ENCODE assay signal across 7 mouse cellular contexts in genomic region chr5:142627398-142627797, GRCm38 (mm10). TPM values are rescaled to one million over a fixed set of nuclear protein-coding genes. Genes with fewer than 3 reads are reported as not detected.
DNase-seq lines count a peak whose midpoint lies in the region; ATAC-seq and TF ChIP-seq lines count a peak whose summit lies in the region.

Gene Wipi2, plus strand, starts transcription at chr5:142627698.

- peak within 1 kb of the TSS; percentile 97 for H3K4me3 ChIP-seq in forebrain, embryonic 11.5 days (ENCODE audit: low read depth, low read length)
- peak within 1 kb of the TSS; percentile 84 for H3K4me3 ChIP-seq in liver, embryonic 11.5 days (ENCODE audit: low read depth, low read length)
- H3K4me3 ChIP-seq in stomach, postnatal 0 days (ENCODE audit: low read depth, low read length), result peak within 1 kb of the TSS; percentile 91

- H3K4me2 ChIP-seq in forebrain, embryonic 11.5 days (ENCODE audit: low read depth, low read length, severe bottlenecking), result peak within 1 kb of the TSS; percentile 65
- H3K4me2 ChIP-seq in liver, embryonic 11.5 days, result peak within 1 kb of the TSS; percentile 90
- peak within 1 kb of the TSS; percentile 74 for H3K4me2 ChIP-seq in stomach, postnatal 0 days (replicated peaks; ENCODE audit: low read depth)

- H3K27me3 ChIP-seq in forebrain, embryonic 11.5 days (ENCODE audit: control insufficient read depth, insufficient read depth, low read length), result no peaks in the 10 kb centered on the region
- no peaks in the 10 kb centered on the region for H3K27me3 ChIP-seq in liver, embryonic 11.5 days (replicated peaks; ENCODE audit: control insufficient read depth, insufficient read depth, low read length)
- H3K27me3 ChIP-seq in stomach, postnatal 0 days (ENCODE audit: control insufficient read depth, insufficient read depth, low read length), result no peaks in the 10 kb centered on the region

- H3K9ac ChIP-seq in forebrain, embryonic 11.5 days (ENCODE audit: low read length), result peak within 1 kb of the TSS; percentile 70
- peak within 1 kb of the TSS; percentile 92 for H3K9ac ChIP-seq in liver, embryonic 11.5 days (ENCODE audit: low read depth, low read length)
- H3K9ac ChIP-seq in stomach, postnatal 0 days (ENCODE audit: low read length), result no peak within 1 kb of the TSS; the same call in 1 of the 2 replicates

- no peaks in the 10 kb centered on the region for H3K9me3 ChIP-seq in forebrain, embryonic 11.5 days (ENCODE audit: control insufficient read depth, low read length)
- H3K9me3 ChIP-seq in liver, embryonic 11.5 days (ENCODE audit: control insufficient read depth, low read length), result no peaks in the 10 kb centered on the region
- H3K9me3 ChIP-seq in stomach, postnatal 0 days (ENCODE audit: control insufficient read depth, low read length), result no peaks in the 10 kb centered on the region

- no peak for TF ChIP-seq CTCF in stomach, postnatal 0 days (IDR thresholded peaks at IDR 0.05; ENCODE audit: low read depth)

- 89% methylated on average over 2 of the region's 2 CpGs for WGBS in forebrain, embryonic 11.5 days
- WGBS in liver, embryonic 11.5 days, result 86% methylated on average over 2 of the region's 2 CpGs
- WGBS in stomach, postnatal 0 days, result 85% methylated on average over 2 of the region's 2 CpGs

- H3K27ac ChIP-seq in forebrain, embryonic 11.5 days (ENCODE audit: low read depth, low read length), result no peak within 1 kb of the TSS; the same call in 1 of the 2 replicates
- peak within 1 kb of the TSS; percentile 93; the same call in 1 of the 2 replicates for H3K27ac ChIP-seq in liver, embryonic 11.5 days (ENCODE audit: low read depth, low read length)
- no peak within 1 kb of the TSS for H3K27ac ChIP-seq in stomach, postnatal 0 days (replicated peaks)

- H3K4me1 ChIP-seq in forebrain, embryonic 11.5 days (replicated peaks; ENCODE audit: control insufficient read depth, insufficient read depth, low read length), result 0 out of 2 replicates have a peak, but pooled peaks cover 2% of the 10 kb centered on the region
- H3K4me1 ChIP-seq in liver, embryonic 11.5 days (replicated peaks; ENCODE audit: control insufficient read depth, insufficient read depth, low read length), result peaks cover 14% of the 10 kb centered on the region
- peaks cover 6% of the 10 kb centered on the region for H3K4me1 ChIP-seq in stomach, postnatal 0 days (replicated peaks; ENCODE audit: control insufficient read depth, insufficient read depth)

- no peak for ATAC-seq in forebrain, embryonic 11.5 days (replicated peaks; ENCODE audit: low FRiP score)
- no peak for ATAC-seq in hematopoietic stem cell, adult 5-6 weeks (replicated peaks in 1 of 2; ENCODE audit: insufficient read depth in 1 of 2, low FRiP score in 2 of 2, low TSS enrichment in 1 of 2, low read depth in 1 of 2, poor library complexity in 2 of 2, severe bottlenecking in 2 of 2)
- no peak for ATAC-seq in liver, embryonic 11.5 days (replicated peaks; ENCODE audit: low FRiP score)
- no peak for ATAC-seq in stomach, postnatal 0 days (ENCODE audit: low FRiP score, low TSS enrichment)

- no peak for DNase-seq in urinary bladder, adult 2 months (ENCODE audit: low spot score)
- DNase-seq in urinary bladder, postnatal 14 days (ENCODE audit: low spot score), result no peak
- DNase-seq in forebrain, embryonic 11.5 days (ENCODE audit: low spot score), result no peak
- no peak for DNase-seq in liver, embryonic 11.5 days (ENCODE audit: low spot score)
- DNase-seq in stomach, postnatal 0 days (ENCODE audit: low spot score), result no peak
- DNase-seq in kidney, postnatal 14 days, result no peak

- no peak for TF ChIP-seq EP300 in stomach, postnatal 0 days (optimal IDR thresholded peaks at IDR 0.05)

- no peaks in the 10 kb centered on the region for H3K36me3 ChIP-seq in forebrain, embryonic 11.5 days (ENCODE audit: control insufficient read depth, insufficient read depth, low read length)
- H3K36me3 ChIP-seq in liver, embryonic 11.5 days (ENCODE audit: control insufficient read depth, insufficient read depth, low read length), result no peaks in the 10 kb centered on the region
- H3K36me3 ChIP-seq in stomach, postnatal 0 days (ENCODE audit: control insufficient read depth, insufficient read depth, low read length), result no peaks in the 10 kb centered on the region

RNA-seq across cellular contexts. Expression of gene Wipi2, which starts in this region (rescaled TPM):
- 41.4 and 43.4 TPM in 2 replicates for polyA plus RNA-seq in urinary bladder, adult 2 months (2012; rRNA removed)
- 61.2 and 62.0 TPM in 2 replicates for polyA plus RNA-seq in forebrain, embryonic 11.5 days (2014; fragmentation: Nextera tagmentation; extraction: Ambion mirVana)
- total RNA-seq in hematopoietic stem cell, adult 5-6 weeks (2017), result 44.5 and 53.7 TPM in 2 replicates
- 52.7 and 56.3 TPM in 2 replicates for polyA plus RNA-seq in liver, embryonic 11.5 days (2014; fragmentation: Nextera tagmentation; extraction: Ambion mirVana)
- polyA plus RNA-seq in stomach, postnatal 0 days (2015; fragmentation: Nextera tagmentation; extraction: Ambion mirVana), result 33.4 and 33.6 TPM in 2 replicates
